Mouse (Mus musculus): Measurements from ENCODE around the gene Dad1. TPM values are rescaled to one million over a fixed set of nuclear protein-coding genes. Genes with fewer than 3 reads are reported as not detected.
"Not testable (repeated sequence)": the region's sequence is repeated elsewhere in the genome, so short reads cannot be mapped to it uniquely, and the experiment has no call there.

Dad1 gene
- polyA plus RNA-seq, 1 experiment, result 45.6 TPM

GRCm38 (mm10) chr14:54232143-54232542 is 21.8 kb downstream of the Dad1 start:
- H3K4me3 ChIP-seq (replicated peaks; ENCODE audit: control insufficient read depth, low read depth, low read length), result no peak overlapping the region
- no peaks in the 10 kb centered on the region; the same call in 1 of the 2 replicates for H3K4me1 ChIP-seq (ENCODE audit: control insufficient read depth, insufficient read depth, low read length)
- H3K27ac ChIP-seq (ENCODE audit: control insufficient read depth, insufficient read depth, low read depth, low read length, poor library complexity), result peak overlapping the region; percentile 48
- WGBS, result 56% methylated on average over 9 of the region's 9 CpGs
- TF ChIP-seq POLR2A (IDR thresholded peaks at IDR 0.05; ENCODE audit: borderline replicate concordance, control insufficient read depth, low read depth, low read length) (no peak), CTCF (IDR thresholded peaks at IDR 0.05; ENCODE audit: control insufficient read depth, insufficient read depth, low read length) (no peak)

GRCm38 (mm10) chr14:54231176-54231956 is 22.5 kb downstream of the Dad1 start:
- 26% methylated on average over 21 of the region's 21 CpGs for WGBS
- TF ChIP-seq CTCF (IDR thresholded peaks at IDR 0.05; ENCODE audit: control insufficient read depth, insufficient read depth, low read length), result no peak
- no peak for TF ChIP-seq POLR2A (IDR thresholded peaks at IDR 0.05; ENCODE audit: borderline replicate concordance, control insufficient read depth, low read depth, low read length)
- peak overlapping the region; percentile 55 for H3K27ac ChIP-seq (ENCODE audit: control insufficient read depth, insufficient read depth, low read depth, low read length, poor library complexity)
- H3K4me1 ChIP-seq (ENCODE audit: control insufficient read depth, insufficient read depth, low read length), result peaks cover 2% of the 10 kb centered on the region; the same call in 1 of the 2 replicates
- peak overlapping the region; percentile 1 for H3K4me3 ChIP-seq (replicated peaks; ENCODE audit: control insufficient read depth, low read depth, low read length)

- no peak overlapping the region for H3K4me3 ChIP-seq (replicated peaks; ENCODE audit: control insufficient read depth, low read depth, low read length)
- no peak for TF ChIP-seq CTCF (IDR thresholded peaks at IDR 0.05; ENCODE audit: control insufficient read depth, insufficient read depth, low read length)
- TF ChIP-seq POLR2A (IDR thresholded peaks at IDR 0.05; ENCODE audit: borderline replicate concordance, control insufficient read depth, low read depth, low read length), result no peak
- WGBS, result 48% methylated on average over 14 of the region's 14 CpGs
- peak overlapping the region; percentile 55 for H3K27ac ChIP-seq (ENCODE audit: control insufficient read depth, insufficient read depth, low read depth, low read length, poor library complexity)
- peaks cover 2% of the 10 kb centered on the region; the same call in 1 of the 2 replicates for H3K4me1 ChIP-seq (ENCODE audit: control insufficient read depth, insufficient read depth, low read length)
Measured at GRCm38 (mm10) chr14:54230638-54231150, 23.2 kb downstream of the Dad1 start.

GRCm38 (mm10) chr14:54229849-54230248 is 24.1 kb downstream of the Dad1 start:
- WGBS, result 69% methylated on average over 4 of the region's 4 CpGs
- not testable (repeated sequence) for H3K4me3 ChIP-seq (replicated peaks; ENCODE audit: control insufficient read depth, low read depth, low read length); H3K4me1 ChIP-seq (ENCODE audit: control insufficient read depth, insufficient read depth, low read length); H3K27ac ChIP-seq (ENCODE audit: control insufficient read depth, insufficient read depth, low read depth, low read length, poor library complexity)

- Histone ChIP-seq H3K4me3 (replicated peaks; ENCODE audit: control insufficient read depth, low read depth, low read length) (no peak overlapping the region), H3K27ac (ENCODE audit: control insufficient read depth, insufficient read depth, low read depth, low read length, poor library complexity) (no peak overlapping the region), H3K4me1 (ENCODE audit: control insufficient read depth, insufficient read depth, low read length) (peaks cover 2% of the 10 kb centered on the region; the same call in 1 of the 2 replicates)
- no peak for TF ChIP-seq CTCF (IDR thresholded peaks at IDR 0.05; ENCODE audit: control insufficient read depth, insufficient read depth, low read length)
- TF ChIP-seq POLR2A (IDR thresholded peaks at IDR 0.05; ENCODE audit: borderline replicate concordance, control insufficient read depth, low read depth, low read length), result no peak
- WGBS, result 85% methylated on average over 25 of the region's 25 CpGs
Measured at GRCm38 (mm10) chr14:54228933-54229713, 24.8 kb downstream of the Dad1 start.

GRCm38 (mm10) chr14:54228501-54228900 is 25.4 kb downstream of the Dad1 start:
- no peak overlapping the region for H3K27ac ChIP-seq (ENCODE audit: control insufficient read depth, insufficient read depth, low read depth, low read length, poor library complexity)
- no peak overlapping the region for H3K4me3 ChIP-seq (replicated peaks; ENCODE audit: control insufficient read depth, low read depth, low read length)
- 59% methylated on average over 7 of the region's 7 CpGs for WGBS
- H3K4me1 ChIP-seq (ENCODE audit: control insufficient read depth, insufficient read depth, low read length), result peaks cover 2% of the 10 kb centered on the region; the same call in 1 of the 2 replicates
- TF ChIP-seq POLR2A (IDR thresholded peaks at IDR 0.05; ENCODE audit: borderline replicate concordance, control insufficient read depth, low read depth, low read length), result no peak
- no peak for TF ChIP-seq CTCF (IDR thresholded peaks at IDR 0.05; ENCODE audit: control insufficient read depth, insufficient read depth, low read length)

- WGBS, result under 1% methylated on average over 10 of the region's 10 CpGs
- peak overlapping the region; percentile 84 for H3K27ac ChIP-seq (ENCODE audit: control insufficient read depth, insufficient read depth, low read depth, low read length, poor library complexity)
- TF ChIP-seq POLR2A (IDR thresholded peaks at IDR 0.05; ENCODE audit: borderline replicate concordance, control insufficient read depth, low read depth, low read length), result no peak
- peak; percentile 61 for TF ChIP-seq CTCF (IDR thresholded peaks at IDR 0.05; ENCODE audit: control insufficient read depth, insufficient read depth, low read length)
- H3K4me1 ChIP-seq (ENCODE audit: control insufficient read depth, insufficient read depth, low read length), result peaks cover 2% of the 10 kb centered on the region; the same call in 1 of the 2 replicates
- peak overlapping the region; percentile 33 for H3K4me3 ChIP-seq (replicated peaks; ENCODE audit: control insufficient read depth, low read depth, low read length)
Measured at GRCm38 (mm10) chr14:54227911-54228451, 25.9 kb downstream of the Dad1 start.

Data from bone marrow, adult 2 months (tissue).